Mouse (Mus musculus) forebrain, embryonic 15.5 days (tissue): ENCODE measurements around the gene Zfp719. TPM values are rescaled to one million over a fixed set of nuclear protein-coding genes. Genes with fewer than 3 reads are reported as not detected.

Experiments used
- ATAC-seq: fragments of 200-750 bp; cut with Nextera tagmentation; replicated peaks from 2 replicates; pipeline ENCODE4 v1.8.0; 2017; ENCODE audit warnings: mild to moderate bottlenecking, moderate TSS enrichment, moderate library complexity
- H3K27ac ChIP-seq: fragments of 300-500 bp; sonication (generic); replicated peaks from 2 replicates; pipeline ENCODE4 v1.5.1; 2015; ENCODE audit warnings: mild to moderate bottlenecking, inconsistent platforms
- H3K27me3 ChIP-seq: fragments of 300-500 bp; sonication (generic); 2 replicates; pipeline ENCODE4 v1.6.1; 2015; ENCODE audit warnings: inconsistent platforms
- H3K36me3 ChIP-seq: fragments of 300-500 bp; sonication (generic); 2 replicates; pipeline ENCODE4 v1.6.1; 2015; ENCODE audit warnings: mild to moderate bottlenecking, inconsistent platforms
- H3K4me1 ChIP-seq: fragments of 300-500 bp; sonication (generic); 2 replicates; pipeline ENCODE4 v1.6.1; 2015; ENCODE audit warnings: inconsistent platforms
- H3K4me2 ChIP-seq: fragments of 300-500 bp; sonication (generic); replicated peaks from 2 replicates; pipeline ENCODE4 v1.6.1; 2015; ENCODE audit warnings: mild to moderate bottlenecking, inconsistent platforms
- H3K4me3 ChIP-seq: fragments of 300-500 bp; sonication (generic); 2 replicates; pipeline ENCODE4 v1.5.1; 2015; ENCODE audit warnings: mild to moderate bottlenecking, inconsistent platforms
- H3K9ac ChIP-seq: fragments of 300-500 bp; sonication (generic); replicated peaks from 2 replicates; pipeline ENCODE4 v1.6.1; 2015; ENCODE audit warnings: mild to moderate bottlenecking, inconsistent platforms
- H3K9me3 ChIP-seq: fragments of 300-500 bp; sonication (generic); 2 replicates; pipeline ENCODE4 v1.6.1; 2016; ENCODE audit warnings: inconsistent platforms
- WGBS: fragments of 180-500 bp; shearing (Covaris S2); methylation state at CpG from one replicate; pipeline ENCODE4 v1.1.7; 2015; ENCODE audit warnings: mixed read lengths; 5-methylcytosine and 5-hydroxymethylcytosine counted together
- polyA plus RNA-seq: library from polyadenylated mRNA; unstranded; fragments of >200 nt; fragmentation: Nextera tagmentation; extraction: Ambion mirVana; gene quantifications from 2 replicates; pipeline ENCODE4 v1.2.1, GENCODE M21; 2015

Gene Zfp719
- polyA plus RNA-seq, 1 experiment from 2014 or later: 15.8 TPM

DNA sequence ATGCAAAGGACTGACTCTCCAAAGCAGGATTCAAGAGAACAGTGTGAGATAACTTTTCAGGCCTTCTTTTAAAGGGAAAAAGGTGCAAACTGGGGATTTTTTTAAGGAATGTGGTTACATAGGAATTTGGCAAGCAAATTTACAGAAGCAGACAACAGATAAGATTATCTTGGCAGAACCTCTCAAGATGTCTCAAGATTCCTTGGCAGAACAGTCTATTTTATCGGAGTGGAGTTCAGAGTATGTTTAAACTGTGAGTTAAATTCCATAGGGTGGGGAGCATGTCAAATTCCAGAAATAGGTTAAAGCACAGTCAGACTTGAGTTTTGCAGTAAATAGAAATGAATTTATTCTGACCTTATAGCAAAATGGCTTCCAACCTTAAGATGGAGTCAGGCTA is 22.5 kb upstream of the Zfp719 start:
- H3K36me3 ChIP-seq: no peaks in the 10 kb centered on the region
- no peaks in the 10 kb centered on the region for H3K27me3 ChIP-seq
- no peaks in the 10 kb centered on the region for H3K9me3 ChIP-seq
- H3K4me1 ChIP-seq: no peaks in the 10 kb centered on the region
- WGBS: 73% methylated on average over 1 of the region's 1 CpGs
- ATAC-seq: no peak
- no peak overlapping the region for H3K4me3 ChIP-seq
- no peak overlapping the region for H3K9ac ChIP-seq
- no peak overlapping the region for H3K27ac ChIP-seq
- no peak overlapping the region for H3K4me2 ChIP-seq

DNA sequence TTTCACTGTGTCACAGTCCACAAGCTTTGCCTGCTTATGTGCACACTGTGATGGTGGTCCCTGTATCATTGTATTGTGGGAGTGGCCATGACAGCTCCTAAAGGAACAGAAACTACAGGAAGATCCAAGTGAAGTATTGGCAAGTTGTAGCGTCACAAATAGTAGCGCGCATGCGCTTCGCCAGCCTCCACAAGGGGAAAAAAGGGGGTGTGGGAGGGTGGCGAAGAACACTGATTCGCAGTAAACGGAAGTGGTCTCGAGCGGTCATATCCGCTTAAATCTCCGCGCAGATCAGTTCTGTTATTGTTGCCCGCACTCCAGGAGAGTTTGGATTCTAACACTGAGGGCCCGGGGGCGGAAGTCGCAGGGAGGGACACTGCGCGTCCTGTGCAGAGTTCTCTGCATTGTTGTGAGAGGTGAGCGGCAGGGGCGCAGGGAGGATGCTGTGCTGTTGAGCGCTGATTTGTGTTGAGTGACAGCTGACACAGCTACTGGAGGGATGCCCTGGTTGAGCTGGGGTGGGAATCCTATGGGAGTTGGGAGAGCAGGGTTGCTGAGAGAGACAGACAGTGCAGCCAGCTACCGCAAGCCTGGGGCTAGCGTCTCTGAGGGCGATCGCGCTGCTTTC is 17.3 kb upstream of the Zfp719 start, which contains the start of gene Zfp658:
Zfp658 (plus strand) TSS at position 251 of the 628 bp plus-strand sequence.
- no peaks in the 10 kb centered on the region for H3K27me3 ChIP-seq
- no peaks in the 10 kb centered on the region for H3K9me3 ChIP-seq
- peaks cover 21% of the 10 kb centered on the region for H3K4me1 ChIP-seq
- H3K27ac ChIP-seq: peak within 1 kb of the TSS; percentile 85
- peaks cover 24% of the 10 kb centered on the region for H3K36me3 ChIP-seq
- under 1% methylated on average over 27 of the region's 27 CpGs for WGBS
- ATAC-seq: peak; percentile 96
- peak within 1 kb of the TSS; percentile 54 for H3K4me3 ChIP-seq
- peak within 1 kb of the TSS; percentile 69 for H3K4me2 ChIP-seq
- H3K9ac ChIP-seq: peak within 1 kb of the TSS; percentile 64

DNA sequence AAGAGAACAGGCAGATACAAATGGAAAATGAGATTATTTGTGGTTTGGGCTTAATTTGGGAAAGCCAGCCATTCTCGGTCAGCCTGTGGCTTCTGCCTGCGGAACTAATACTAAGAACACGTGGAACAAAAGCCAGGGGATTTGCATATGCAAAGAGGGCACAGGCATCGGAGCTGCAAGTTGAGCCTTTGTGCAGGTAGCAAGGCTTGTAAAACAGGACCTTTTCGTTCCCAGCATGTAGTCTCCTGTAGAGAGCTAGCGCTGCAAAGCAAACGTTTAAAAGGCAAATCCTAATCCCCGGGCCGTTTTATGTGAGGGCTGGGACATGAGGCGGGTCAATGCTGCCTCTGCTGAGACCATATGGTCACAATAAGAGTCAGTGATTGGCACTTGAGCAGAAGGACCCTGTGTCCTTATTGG is 16.7 kb upstream of the Zfp719 start:
- peak overlapping the region; percentile 64 for H3K9ac ChIP-seq

DNA sequence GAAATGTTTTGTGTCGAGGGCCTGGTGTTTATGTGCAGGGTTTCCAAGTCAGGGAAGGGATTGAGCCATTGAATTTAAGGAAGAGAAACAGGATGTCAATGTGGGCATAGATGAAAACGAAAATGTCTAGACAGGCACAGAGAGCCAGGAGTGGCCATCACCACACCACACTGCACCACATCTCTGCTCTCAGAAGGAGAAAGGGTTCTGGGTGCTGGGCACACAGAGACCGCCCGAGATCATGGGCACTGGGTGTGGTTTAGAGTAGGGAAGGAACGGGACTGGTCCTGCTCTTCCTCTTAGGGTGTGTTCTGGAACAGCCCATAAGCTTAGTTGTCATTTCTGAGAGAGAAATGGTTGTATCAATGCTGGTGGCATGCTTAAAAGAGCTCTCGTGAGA is 16.1 kb upstream of the Zfp719 start:
- WGBS: 46% methylated on average over 6 of the region's 6 CpGs
- no peak for ATAC-seq

More for the DNA sequence above, 16.7 kb upstream of the Zfp719 start:
- peak overlapping the region; percentile 85 for H3K27ac ChIP-seq
- peaks cover 21% of the 10 kb centered on the region for H3K4me1 ChIP-seq
- peak overlapping the region; percentile 69 for H3K4me2 ChIP-seq
- peak; percentile 6; the same call in 1 of the 2 replicates for ATAC-seq
- under 1% methylated on average over 10 of the region's 10 CpGs for WGBS
- H3K27me3 ChIP-seq: no peaks in the 10 kb centered on the region
- H3K9me3 ChIP-seq: no peaks in the 10 kb centered on the region
- H3K36me3 ChIP-seq: peaks cover 29% of the 10 kb centered on the region
- peak overlapping the region; percentile 54 for H3K4me3 ChIP-seq

GRCm38 (mm10) chr7:43571216-43571615 is 8.2 kb upstream of the Zfp719 start:
- Histone ChIP-seq H3K27me3 (no peaks in the 10 kb centered on the region), H3K36me3 (peaks cover 80% of the 10 kb centered on the region), H3K9ac (no peak overlapping the region), H3K4me2 (no peak overlapping the region), H3K27ac (no peak overlapping the region), H3K4me1 (no peaks in the 10 kb centered on the region), H3K9me3 (no peaks in the 10 kb centered on the region), H3K4me3 (no peak overlapping the region)
- ATAC-seq: no peak
- WGBS: 95% methylated on average over 2 of the region's 2 CpGs

More for the DNA sequence above, 16.1 kb upstream of the Zfp719 start:
- H3K27ac ChIP-seq: no peak overlapping the region
- H3K36me3 ChIP-seq: peaks cover 35% of the 10 kb centered on the region
- no peaks in the 10 kb centered on the region for H3K9me3 ChIP-seq
- peak overlapping the region; percentile 69 for H3K4me2 ChIP-seq
- peak overlapping the region; percentile 64 for H3K9ac ChIP-seq
- H3K4me1 ChIP-seq: peaks cover 21% of the 10 kb centered on the region
- no peaks in the 10 kb centered on the region for H3K27me3 ChIP-seq
- H3K4me3 ChIP-seq: peak overlapping the region; percentile 54

GRCm38 (mm10) chr7:43580526-43580925 is 1.1 kb downstream of the Zfp719 start:
- Histone ChIP-seq H3K4me1 (peaks cover 23% of the 10 kb centered on the region), H3K9me3 (no peaks in the 10 kb centered on the region), H3K9ac (peak overlapping the region; percentile 78), H3K4me3 (peak overlapping the region; percentile 64), H3K27me3 (no peaks in the 10 kb centered on the region), H3K27ac (no peak overlapping the region), H3K4me2 (peak overlapping the region; percentile 73), H3K36me3 (peaks cover 23% of the 10 kb centered on the region)
- no peak for ATAC-seq
- 64% methylated on average over 5 of the region's 5 CpGs for WGBS

- Histone ChIP-seq H3K36me3 (peaks cover 57% of the 10 kb centered on the region), H3K27me3 (no peaks in the 10 kb centered on the region)
- WGBS: 90% methylated on average over 5 of the region's 5 CpGs
Measured at GRCm38 (mm10) chr7:43584790-43585189, 5.4 kb downstream of the Zfp719 start.

GRCm38 (mm10) chr7:43601884-43602283 is 22.5 kb downstream of the Zfp719 start:
- H3K9me3 ChIP-seq: no peaks in the 10 kb centered on the region
- no peak overlapping the region for H3K4me3 ChIP-seq
- H3K4me2 ChIP-seq: no peak overlapping the region
- no peak for ATAC-seq
- H3K4me1 ChIP-seq: peaks cover 3% of the 10 kb centered on the region; the same call in 1 of the 2 replicates
- no peak overlapping the region for H3K9ac ChIP-seq
- no peaks in the 10 kb centered on the region for H3K36me3 ChIP-seq
- no peaks in the 10 kb centered on the region for H3K27me3 ChIP-seq
- 15% methylated on average over 5 of the region's 5 CpGs for WGBS
- no peak overlapping the region for H3K27ac ChIP-seq

More at GRCm38 (mm10) chr7:43584790-43585189, 5.4 kb downstream of the Zfp719 start:
- no peak for ATAC-seq
- H3K27ac ChIP-seq: no peak overlapping the region
- H3K4me1 ChIP-seq: peaks cover 19% of the 10 kb centered on the region
- H3K4me2 ChIP-seq: no peak overlapping the region
- no peak overlapping the region for H3K9ac ChIP-seq
- no peaks in the 10 kb centered on the region for H3K9me3 ChIP-seq
- H3K4me3 ChIP-seq: no peak overlapping the region

- Histone ChIP-seq H3K27me3 (no peaks in the 10 kb centered on the region), H3K4me2 (peak within 1 kb of the TSS; percentile 67), H3K4me1 (peaks cover 8% of the 10 kb centered on the region; the same call in 1 of the 2 replicates), H3K9me3 (no peaks in the 10 kb centered on the region), H3K27ac (no peak within 1 kb of the TSS), H3K36me3 (no peaks in the 10 kb centered on the region), H3K9ac (peak within 1 kb of the TSS; percentile 28; the same call in 1 of the 2 replicates), H3K4me3 (peak within 1 kb of the TSS; percentile 43)
- ATAC-seq: peak; percentile 90
- 14% methylated on average over 41 of the region's 41 CpGs for WGBS
Measured at GRCm38 (mm10) chr7:43606896-43607742, 27.7 kb downstream of the Zfp719 start, which contains the start of gene Zfp819. Gene Zfp819, plus strand, starts transcription at chr7:43607169.

- no peak for ATAC-seq
- no peak overlapping the region for H3K9ac ChIP-seq
- H3K27me3 ChIP-seq: no peaks in the 10 kb centered on the region
- no peaks in the 10 kb centered on the region for H3K9me3 ChIP-seq
- no peak overlapping the region for H3K27ac ChIP-seq
- peaks cover 8% of the 10 kb centered on the region; the same call in 1 of the 2 replicates for H3K4me1 ChIP-seq
- WGBS: 54% methylated on average over 5 of the region's 5 CpGs
- no peaks in the 10 kb centered on the region for H3K36me3 ChIP-seq
- peak overlapping the region; percentile 67 for H3K4me2 ChIP-seq
- H3K4me3 ChIP-seq: no peak overlapping the region
Measured at GRCm38 (mm10) chr7:43607743-43608287, 28.4 kb downstream of the Zfp719 start.

- Histone ChIP-seq H3K27me3 (no peaks in the 10 kb centered on the region), H3K4me1 (peaks cover 8% of the 10 kb centered on the region; the same call in 1 of the 2 replicates), H3K9ac (no peak overlapping the region), H3K27ac (no peak overlapping the region), H3K36me3 (no peaks in the 10 kb centered on the region), H3K4me3 (no peak overlapping the region), H3K9me3 (no peaks in the 10 kb centered on the region), H3K4me2 (no peak overlapping the region)
- ATAC-seq: no peak
- 84% methylated on average over 7 of the region's 7 CpGs for WGBS
Measured at GRCm38 (mm10) chr7:43608316-43608824, 29.0 kb downstream of the Zfp719 start.
